ENCODE assay signal across 21 mouse cellular contexts in the genomic region with DNA sequence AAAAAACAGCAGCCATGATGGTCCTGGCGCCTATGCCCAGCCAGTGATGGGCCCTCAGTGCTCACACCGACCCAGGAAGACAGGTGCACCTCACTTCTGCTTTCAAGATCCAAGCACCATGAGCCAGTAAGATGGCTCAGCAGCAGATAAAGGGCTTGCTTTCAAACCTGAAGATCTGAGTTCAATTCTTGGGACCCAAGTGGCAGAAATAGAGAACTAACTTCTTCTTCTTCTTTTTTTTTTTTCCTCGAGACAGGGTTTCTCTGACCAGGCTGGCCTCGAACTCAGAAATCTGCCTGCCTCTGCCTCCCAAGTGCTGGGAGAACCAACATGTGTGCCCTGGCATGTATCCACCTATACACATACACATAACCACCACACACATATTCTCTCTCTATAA. TPM values are rescaled to one million over a fixed set of nuclear protein-coding genes. Genes with fewer than 3 reads are reported as not detected.
"Had no signal": no experiment of that assay in that cellular context is flagged by ENCODE, and none has a peak within 500 bp of the region (broad histone marks: within the 10 kb centered on the region; RNA-seq: fewer than 3 reads in every experiment).

No protein-coding gene starts in this region.

- DNase-seq: lung, adult 18-20 months; lung, embryonic 14.5 days; lung, postnatal 10 days; lung, postnatal 4 days; midbrain, embryonic 14.5 days; retina, postnatal 1 day; right cerebral cortex, adult 18-20 months; right cerebral cortex, postnatal 25 days; thymus, postnatal 14 days; thymus, postnatal 36 days had no signal

- H3K9ac ChIP-seq: lung, embryonic 14.5 days; midbrain, embryonic 12.5 days; neural tube, embryonic 13.5 days; neural tube, embryonic 15.5 days; stomach, embryonic 15.5 days had no signal

- H3K27ac ChIP-seq: midbrain, embryonic 10.5 days; midbrain, embryonic 12.5 days; neural tube, embryonic 13.5 days; neural tube, embryonic 15.5 days; stomach, embryonic 15.5 days; stomach, postnatal 0 days had no signal

- H3K27me3 ChIP-seq: midbrain, embryonic 12.5 days; neural tube, embryonic 13.5 days; neural tube, embryonic 15.5 days; stomach, embryonic 15.5 days had no signal

- H3K4me3 ChIP-seq: midbrain, embryonic 10.5 days; midbrain, embryonic 12.5 days; myocyte; neural tube, embryonic 13.5 days; neural tube, embryonic 15.5 days; stomach, embryonic 15.5 days had no signal

- H3K36me3 ChIP-seq: stomach, embryonic 15.5 days had no signal

- H3K9me3 ChIP-seq: midbrain, embryonic 10.5 days; midbrain, embryonic 12.5 days; neural tube, embryonic 13.5 days; neural tube, embryonic 15.5 days; stomach, embryonic 15.5 days had no signal

RNA-seq across cellular contexts. Expression of a gene that starts 12.8 kb away (rescaled TPM):
- total RNA-seq: megakaryocyte, adult 5-6 weeks had no signal
- polyA plus RNA-seq: lung, embryonic 14.5 days; lung, embryonic 16.5 days; neural tube, embryonic 11.5 days; spleen, adult 2 months; stomach, embryonic 15.5 days; stomach, postnatal 0 days had no signal
